17 mouse cellular contexts compared by ENCODE assay signal in genomic region chr13:111870505-111870904, GRCm38 (mm10).
DNase-seq lines count a peak whose midpoint lies in the region; ATAC-seq and TF ChIP-seq lines count a peak whose summit lies in the region.
"Had no signal": no experiment of that assay in that cellular context is flagged by ENCODE, and none has a peak within 500 bp of the region (broad histone marks: within the 10 kb centered on the region; RNA-seq: fewer than 3 reads in every experiment).

No protein-coding gene starts in this region.

- ATAC-seq in liver, embryonic 11.5 days (replicated peaks; ENCODE audit: low FRiP score), result no peak
- ATAC-seq in liver, embryonic 13.5 days (ENCODE audit: low read depth), result peak; percentile 32; the same call in 1 of the 2 replicates

- no peak for TF ChIP-seq CTCF in olfactory bulb, adult 2 months (IDR thresholded peaks at IDR 0.05; ENCODE audit: insufficient read depth, low read depth, low read length)

- H3K9ac ChIP-seq in liver, embryonic 11.5 days (ENCODE audit: low read depth, low read length), result no peak overlapping the region
- H3K9ac ChIP-seq in liver, embryonic 13.5 days, result no peak overlapping the region
- H3K9ac ChIP-seq: midbrain, embryonic 12.5 days had no signal

- no peak overlapping the region for H3K4me3 ChIP-seq in heart, embryonic 10.5 days
- H3K4me3 ChIP-seq in liver, embryonic 11.5 days (ENCODE audit: low read depth, low read length), result no peak overlapping the region
- no peak overlapping the region for H3K4me3 ChIP-seq in liver, embryonic 13.5 days (replicated peaks)
- H3K4me3 ChIP-seq in olfactory bulb, adult 2 months (ENCODE audit: insufficient read depth, low read depth, low read length), result no peak overlapping the region
- H3K4me3 ChIP-seq: erythroblast, embryonic 14.5 days; midbrain, embryonic 12.5 days had no signal

- no peaks in the 10 kb centered on the region for H3K27me3 ChIP-seq in heart, embryonic 10.5 days (ENCODE audit: insufficient read depth, poor library complexity, severe bottlenecking)
- no peaks in the 10 kb centered on the region for H3K27me3 ChIP-seq in liver, embryonic 11.5 days (replicated peaks; ENCODE audit: control insufficient read depth, insufficient read depth, low read length)
- H3K27me3 ChIP-seq in liver, embryonic 13.5 days, result peaks cover 22% of the 10 kb centered on the region
- H3K27me3 ChIP-seq: CH12.LX; midbrain, embryonic 12.5 days had no signal

- peak overlapping the region; percentile 31; the same call in 1 of the 2 replicates for H3K4me2 ChIP-seq in liver, embryonic 11.5 days
- H3K4me2 ChIP-seq in liver, embryonic 13.5 days, result peak overlapping the region; percentile 42
- H3K4me2 ChIP-seq: midbrain, embryonic 12.5 days had no signal

- 84% methylated on average over 4 of the region's 4 CpGs for WGBS in heart, embryonic 10.5 days
- 75% methylated on average over 4 of the region's 4 CpGs for WGBS in liver, embryonic 11.5 days
- 57% methylated on average over 4 of the region's 4 CpGs for WGBS in liver, embryonic 13.5 days (ENCODE audit: insufficient replicate concordance)
- 67% methylated on average over 4 of the region's 4 CpGs for WGBS in olfactory bulb, adult 2 months

- no peak for DNase-seq in heart, embryonic 10.5 days (ENCODE audit: low spot score)
- no peak for DNase-seq in heart, adult 18-20 months
- DNase-seq in liver, embryonic 11.5 days (ENCODE audit: low spot score), result no peak
- DNase-seq in liver (no peak), adipocyte (ENCODE audit: low spot score) (no peak)
- DNase-seq in liver, embryonic 13.5 days, result no peak
- DNase-seq in embryo, embryonic 10 days (ENCODE audit: low spot score), result no peak
- DNase-seq: adrenal gland, adult 8-10 months; cerebellum, adult 11 months; heart, postnatal 10 days; kidney, adult 9 months; kidney, postnatal 36 days; lung, postnatal 14 days had no signal

- peak overlapping the region; percentile 62 for H3K27ac ChIP-seq in heart, embryonic 10.5 days
- H3K27ac ChIP-seq in liver, embryonic 11.5 days (ENCODE audit: low read depth, low read length), result no peak overlapping the region
- no peak overlapping the region for H3K27ac ChIP-seq in liver, embryonic 13.5 days
- H3K27ac ChIP-seq in olfactory bulb, adult 2 months (ENCODE audit: insufficient read depth, low read depth, low read length), result peak overlapping the region; percentile 68
- H3K27ac ChIP-seq: midbrain, embryonic 12.5 days had no signal

- no peaks in the 10 kb centered on the region for H3K36me3 ChIP-seq in heart, embryonic 10.5 days
- H3K36me3 ChIP-seq in liver, embryonic 11.5 days (ENCODE audit: control insufficient read depth, insufficient read depth, low read length), result no peaks in the 10 kb centered on the region
- H3K36me3 ChIP-seq in liver, embryonic 13.5 days, result no peaks in the 10 kb centered on the region
- H3K36me3 ChIP-seq: midbrain, embryonic 12.5 days had no signal

- peaks cover 42% of the 10 kb centered on the region for H3K4me1 ChIP-seq in heart, embryonic 10.5 days
- peaks cover 16% of the 10 kb centered on the region for H3K4me1 ChIP-seq in liver, embryonic 11.5 days (replicated peaks; ENCODE audit: control insufficient read depth, insufficient read depth, low read length)
- peaks cover 45% of the 10 kb centered on the region for H3K4me1 ChIP-seq in liver, embryonic 13.5 days (replicated peaks)
- H3K4me1 ChIP-seq in olfactory bulb, adult 2 months (ENCODE audit: control insufficient read depth, insufficient read depth, low read length), result peaks cover 24% of the 10 kb centered on the region

- TF ChIP-seq POLR2A in olfactory bulb, adult 2 months (IDR thresholded peaks at IDR 0.05; ENCODE audit: insufficient read depth, low read depth, low read length), result no peak

- no peaks in the 10 kb centered on the region for H3K9me3 ChIP-seq in heart, embryonic 10.5 days
- no peaks in the 10 kb centered on the region for H3K9me3 ChIP-seq in liver, embryonic 11.5 days (ENCODE audit: control insufficient read depth, low read length)
- no peaks in the 10 kb centered on the region for H3K9me3 ChIP-seq in liver, embryonic 13.5 days (replicated peaks)

Comparison
In these comparisons a context has a peak if more than half of its experiments do, and no peak if none do; other contexts are left out.
1. H3K27ac ChIP-seq: peak in heart, embryonic 10.5 days (single experiment) and olfactory bulb, adult 2 months (single experiment); none in liver, embryonic 11.5 days (single experiment) and liver, embryonic 13.5 days (single experiment).